Mouse (Mus musculus) kidney, adult 2 months (tissue): Measurements from ENCODE around the gene Gm17374. TPM values are rescaled to one million over a fixed set of nuclear protein-coding genes. Genes with fewer than 3 reads are reported as not detected.
"Not testable (repeated sequence)": the region's sequence is repeated elsewhere in the genome, so short reads cannot be mapped to it uniquely, and the experiment has no call there.

Source experiments
- DNase-seq: peaks from one replicate; pipeline ENCODE4 v3.0.0; 2021
- H3K27ac ChIP-seq: fragments of 200-500 bp; 2 replicates; pipeline ENCODE4 v1.5.1; 2012; ENCODE audit warnings: low read depth, low read length, control low read depth, inconsistent platforms; ENCODE audit not compliant: insufficient read depth
- H3K27me3 ChIP-seq: fragments of 200-500 bp; replicated peaks from 2 replicates; pipeline ENCODE4 v1.6.1; 2012; ENCODE audit warnings: mild to moderate bottlenecking, moderate library complexity, low read length, inconsistent platforms; ENCODE audit not compliant: control insufficient read depth, insufficient read depth
- H3K36me3 ChIP-seq: fragments of 200-500 bp; 2 replicates; pipeline ENCODE4 v1.6.1; 2012; ENCODE audit warnings: mild to moderate bottlenecking, moderate library complexity, low read length, inconsistent platforms; ENCODE audit not compliant: control insufficient read depth, insufficient read depth
- H3K4me1 ChIP-seq: fragments of 200-500 bp; 2 replicates; pipeline ENCODE4 v1.6.1; 2011; ENCODE audit warnings: low read length; ENCODE audit not compliant: control insufficient read depth, insufficient read depth
- H3K4me3 ChIP-seq: fragments of 200-500 bp; 2 replicates; pipeline ENCODE4 v1.5.1; 2011; ENCODE audit warnings: mild to moderate bottlenecking, low read depth, low read length, control low read depth; ENCODE audit not compliant: insufficient read depth
- CTCF ChIP-seq: fragments of 200-500 bp; conservative IDR thresholded peaks from 2 replicates; pipeline ENCODE4 v1.5.1; 2011; ENCODE audit warnings: low read depth, mild to moderate bottlenecking, control low read depth, low read length, moderate library complexity, mixed read lengths; ENCODE audit not compliant: insufficient read depth, insufficient read length
- POLR2A ChIP-seq: fragments of 200-500 bp; IDR thresholded peaks from one replicate; pipeline ENCODE4 v1.6.1; 2011; ENCODE audit warnings: low read depth, low read length, control low read depth
- WGBS: fragments of 180-500 bp; shearing (Covaris S2); methylation state at CpG from one replicate; pipeline ENCODE4 v1.1.7; 2018; 5-methylcytosine and 5-hydroxymethylcytosine counted together
- polyA plus RNA-seq: library from polyadenylated mRNA; depleted of rRNA; stranded (reverse); fragments of >200 nt; gene quantifications from 2 replicates; pipeline ENCODE4 v1.2.3, GENCODE M21; 2012; rRNA removed

Gm17374 gene
- polyA plus RNA-seq, 1 experiment: not detected

DNA sequence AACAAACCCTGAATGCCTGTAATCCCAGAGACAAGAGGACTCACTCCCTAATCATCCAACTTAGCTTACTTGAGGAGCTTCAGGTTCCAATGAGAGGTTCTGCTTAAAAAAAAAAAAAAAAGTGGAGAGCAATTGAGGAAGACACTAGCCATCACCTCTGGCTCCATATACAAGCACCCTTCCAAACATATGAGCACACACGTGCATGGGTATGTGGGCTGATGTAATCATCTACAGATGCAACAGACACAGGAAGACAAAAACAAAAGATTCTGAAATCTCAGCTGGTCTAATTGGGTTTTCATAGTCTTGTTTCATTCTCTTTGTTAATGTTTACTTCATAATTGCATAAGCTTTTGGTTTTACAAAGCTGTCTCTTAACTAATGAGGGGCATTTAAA is 17.2 kb downstream of the Gm17374 start:
- no peak for TF ChIP-seq CTCF
- TF ChIP-seq POLR2A: no peak
- no peak for DNase-seq
- Histone ChIP-seq H3K36me3 (no peaks in the 10 kb centered on the region), H3K4me1 (peaks cover 3% of the 10 kb centered on the region; the same call in 1 of the 2 replicates), H3K27me3 (no peaks in the 10 kb centered on the region), H3K4me3 (no peak overlapping the region), H3K27ac (no peak overlapping the region)
- WGBS: 50% methylated on average over 1 of the region's 1 CpGs

- under 1% methylated on average over 43 of the region's 43 CpGs for WGBS
- 0 out of 2 replicates have a peak, but pooled peaks have one; percentile 2 for TF ChIP-seq CTCF
- TF ChIP-seq POLR2A: peak; percentile 62
- H3K27me3 ChIP-seq: no peaks in the 10 kb centered on the region
- no peaks in the 10 kb centered on the region for H3K36me3 ChIP-seq
- DNase-seq: peak; percentile 99
- peak within 1 kb of the TSS; percentile 81 for H3K4me3 ChIP-seq
- H3K4me1 ChIP-seq: peaks cover 3% of the 10 kb centered on the region; the same call in 1 of the 2 replicates
- peak within 1 kb of the TSS; percentile 43; the same call in 1 of the 2 replicates for H3K27ac ChIP-seq
These were observed 18.4 kb downstream of the Gm17374 start, which contains the start of the genes Esf1 and Ndufaf5 for GRCm38 (mm10) chr2:140170127-140170802. Esf1 (minus strand) TSS chr2:140170564. Ndufaf5 (plus strand) TSS chr2:140170649.

- TF ChIP-seq CTCF: no peak
- no peaks in the 10 kb centered on the region for H3K36me3 ChIP-seq
- H3K27me3 ChIP-seq: no peaks in the 10 kb centered on the region
- peak overlapping the region; percentile 81 for H3K4me3 ChIP-seq
- DNase-seq: no peak
- H3K4me1 ChIP-seq: peaks cover 3% of the 10 kb centered on the region; the same call in 1 of the 2 replicates
- WGBS: 5% methylated on average over 28 of the region's 28 CpGs
- H3K27ac ChIP-seq: peak overlapping the region; percentile 43; the same call in 1 of the 2 replicates
These were observed 19.1 kb downstream of the Gm17374 start for GRCm38 (mm10) chr2:140170803-140171553.

GRCm38 (mm10) chr2:140185685-140186210 is 33.9 kb downstream of the Gm17374 start:
- WGBS: 97% methylated on average over 3 of the region's 3 CpGs
- not testable (repeated sequence) for H3K36me3 ChIP-seq, DNase-seq, H3K27me3 ChIP-seq, H3K27ac ChIP-seq, H3K4me1 ChIP-seq, H3K4me3 ChIP-seq

DNA sequence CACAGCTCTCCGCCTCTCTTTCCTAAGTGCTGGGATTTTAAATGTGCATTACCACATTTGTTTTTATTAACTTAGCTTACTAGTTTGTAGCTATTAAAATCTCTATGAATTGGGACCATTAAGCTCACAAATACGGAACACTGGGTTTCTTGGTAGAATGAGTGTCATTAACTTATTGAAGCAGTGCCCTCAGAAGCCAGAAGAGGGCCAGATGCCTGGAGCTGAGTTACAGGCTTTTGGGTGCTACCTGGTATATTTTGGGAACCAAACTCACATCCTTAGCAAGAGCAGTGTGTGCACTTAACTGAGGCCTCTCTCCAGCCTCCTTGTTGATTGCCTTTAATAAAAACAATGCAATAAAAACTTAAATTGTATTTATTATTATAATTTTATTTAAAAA is 48.9 kb downstream of the Gm17374 start:
- Histone ChIP-seq H3K36me3 (peaks cover 3% of the 10 kb centered on the region), H3K4me3 (no peak overlapping the region), H3K27me3 (no peaks in the 10 kb centered on the region), H3K4me1 (no peaks in the 10 kb centered on the region), H3K27ac (no peak overlapping the region)
- TF ChIP-seq CTCF: 0 out of 2 replicates have a peak, but pooled peaks have one; percentile 21
- TF ChIP-seq POLR2A: no peak
- DNase-seq: no peak
- WGBS: 53% methylated on average over 2 of the region's 2 CpGs

DNA sequence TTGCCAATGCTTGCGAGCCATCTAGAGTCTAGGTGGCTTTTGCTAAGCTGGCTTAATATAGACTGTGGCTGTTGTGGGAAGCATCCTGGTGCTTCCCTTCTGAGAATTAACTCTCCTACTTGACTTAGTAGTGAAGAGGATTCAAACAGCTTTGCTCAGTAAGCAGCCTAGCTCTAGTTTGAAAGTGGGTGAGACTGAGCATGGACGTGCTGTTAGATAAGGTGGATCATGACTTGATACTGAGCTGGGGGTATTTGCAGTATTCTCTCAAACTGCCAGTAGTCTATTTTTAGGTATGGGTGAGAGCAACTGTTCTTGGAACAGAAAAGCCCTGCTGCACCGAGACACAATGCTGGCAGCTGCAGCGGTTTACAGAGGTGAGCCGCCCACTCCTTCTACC is 50.7 kb downstream of the Gm17374 start:
- Histone ChIP-seq H3K27me3 (no peaks in the 10 kb centered on the region), H3K36me3 (peaks cover 3% of the 10 kb centered on the region), H3K27ac (no peak overlapping the region), H3K4me1 (no peaks in the 10 kb centered on the region), H3K4me3 (no peak overlapping the region)
- TF ChIP-seq CTCF: no peak
- TF ChIP-seq POLR2A: no peak
- 84% methylated on average over 5 of the region's 5 CpGs for WGBS
- no peak for DNase-seq

Other genes with a start within 250 kb of the Gm17374 start
- gene Tasp1, start 85.2 kb upstream of the Gm17374 start, polyA plus RNA-seq: 4.2 and 5.0 TPM in 2 replicates
- 1.0 and 1.4 TPM in 2 replicates for gene Esf1, start 18.5 kb downstream of the Gm17374 start, polyA plus RNA-seq
- 10.4 and 10.9 TPM in 2 replicates for gene Ndufaf5, start 18.6 kb downstream of the Gm17374 start, polyA plus RNA-seq
- gene Sel1l2, start 237.7 kb downstream of the Gm17374 start, polyA plus RNA-seq: not detected in 2 replicates
- 6.8 and 9.8 TPM in 2 replicates for gene Macrod2, start 243.3 kb downstream of the Gm17374 start, polyA plus RNA-seq